Mouse (Mus musculus) small intestine, adult 2 months (tissue): ENCODE measurements around the gene Tgfb1. TPM values are rescaled to one million over a fixed set of nuclear protein-coding genes. Genes with fewer than 3 reads are reported as not detected.

ENCODE experiments used
- H3K27ac ChIP-seq: fragments of 200-500 bp; 2 replicates; pipeline ENCODE4 v1.5.1; 2012; ENCODE audit warnings: low read depth, low read length, control low read depth, inconsistent platforms; ENCODE audit not compliant: insufficient read depth
- H3K27me3 ChIP-seq: fragments of 200-500 bp; 2 replicates; pipeline ENCODE4 v1.6.1; 2012; ENCODE audit warnings: mild to moderate bottlenecking, moderate library complexity, low read length, inconsistent platforms; ENCODE audit not compliant: control insufficient read depth, insufficient read depth
- H3K36me3 ChIP-seq: fragments of 200-500 bp; 2 replicates; pipeline ENCODE4 v1.6.1; 2012; ENCODE audit warnings: mild to moderate bottlenecking, low read length, control low read depth, inconsistent platforms; ENCODE audit not compliant: control insufficient read depth, insufficient read depth
- H3K4me1 ChIP-seq: fragments of 200-500 bp; 2 replicates; pipeline ENCODE4 v1.6.1; 2012; ENCODE audit warnings: low read length, inconsistent platforms, mixed read lengths; ENCODE audit not compliant: control insufficient read depth, insufficient read depth, insufficient read length
- H3K4me3 ChIP-seq: fragments of 200-500 bp; 2 replicates; pipeline ENCODE4 v1.5.1; 2012; ENCODE audit warnings: low read depth, mild to moderate bottlenecking, control low read depth, inconsistent platforms, low read length, moderate library complexity
- CTCF ChIP-seq: fragments of 200-500 bp; IDR thresholded peaks from 2 replicates; pipeline ENCODE4 v1.5.1; 2012; ENCODE audit warnings: low read depth, mild to moderate bottlenecking, control low read depth, inconsistent platforms, low read length, moderate library complexity, mixed read lengths; ENCODE audit not compliant: insufficient replicate concordance, insufficient read length; ENCODE audit errors: extremely low read depth
- POLR2A ChIP-seq: fragments of 200-500 bp; IDR thresholded peaks from 2 replicates; pipeline ENCODE4 v1.6.1; 2012; ENCODE audit warnings: low read depth, mild to moderate bottlenecking, control low read depth, inconsistent platforms, low read length, moderate library complexity
- WGBS: fragments of 180-500 bp; shearing (Covaris S2); methylation state at CpG from one replicate; pipeline ENCODE4 v1.1.7; 2018; 5-methylcytosine and 5-hydroxymethylcytosine counted together
- polyA plus RNA-seq: library from polyadenylated mRNA; depleted of rRNA; stranded (reverse); fragments of >200 nt; gene quantifications from 2 replicates; pipeline ENCODE4 v1.2.3, GENCODE M21; 2012

The Tgfb1 gene
- polyA plus RNA-seq, 1 experiment, result 24.4 TPM

- 75% methylated on average over 5 of the region's 5 CpGs for WGBS
- Histone ChIP-seq H3K4me1 (no peaks in the 10 kb centered on the region; the same call in 1 of the 2 replicates), H3K27ac (no peak overlapping the region), H3K27me3 (no peaks in the 10 kb centered on the region), H3K36me3 (0 out of 2 replicates have a peak, but pooled peaks cover 2% of the 10 kb centered on the region), H3K4me3 (no peak overlapping the region)
- TF ChIP-seq POLR2A, result no peak
- no peak for TF ChIP-seq CTCF
These were observed 37.0 kb upstream of the Tgfb1 start for GRCm38 (mm10) chr7:25649839-25650238.

- Histone ChIP-seq H3K4me1 (peaks cover 3% of the 10 kb centered on the region; the same call in 1 of the 2 replicates), H3K36me3 (no peaks in the 10 kb centered on the region), H3K27ac (peak overlapping the region; percentile 53), H3K27me3 (no peaks in the 10 kb centered on the region), H3K4me3 (peak overlapping the region; percentile 1; the same call in 1 of the 2 replicates)
- TF ChIP-seq CTCF, result no peak
- no peak for TF ChIP-seq POLR2A
- WGBS, result 89% methylated on average over 8 of the region's 8 CpGs
These were observed 35.5 kb upstream of the Tgfb1 start for GRCm38 (mm10) chr7:25651281-25651680.

- H3K4me1 ChIP-seq, result peaks cover 3% of the 10 kb centered on the region; the same call in 1 of the 2 replicates
- H3K36me3 ChIP-seq, result no peaks in the 10 kb centered on the region
- no peak overlapping the region for H3K27ac ChIP-seq
- no peak overlapping the region for H3K4me3 ChIP-seq
- no peaks in the 10 kb centered on the region for H3K27me3 ChIP-seq
- WGBS, result 83% methylated on average over 12 of the region's 12 CpGs
- TF ChIP-seq CTCF (no peak), POLR2A (no peak)
These were observed 34.5 kb upstream of the Tgfb1 start for GRCm38 (mm10) chr7:25652244-25652759.

GRCm38 (mm10) chr7:25655601-25656428 is 31.0 kb upstream of the Tgfb1 start:
- peak overlapping the region; percentile 19; the same call in 1 of the 2 replicates for H3K4me3 ChIP-seq
- 46% methylated on average over 11 of the region's 11 CpGs for WGBS

GRCm38 (mm10) chr7:25657785-25658184 is 29.0 kb upstream of the Tgfb1 start:
- WGBS, result 16% methylated on average over 10 of the region's 10 CpGs
- H3K4me3 ChIP-seq, result peak overlapping the region; percentile 72
- peaks cover 7% of the 10 kb centered on the region; the same call in 1 of the 2 replicates for H3K4me1 ChIP-seq
- H3K27me3 ChIP-seq, result no peaks in the 10 kb centered on the region
- TF ChIP-seq CTCF (no peak), POLR2A (no peak)
- H3K36me3 ChIP-seq, result no peaks in the 10 kb centered on the region
- no peak overlapping the region for H3K27ac ChIP-seq

More at GRCm38 (mm10) chr7:25655601-25656428, 31.0 kb upstream of the Tgfb1 start:
- TF ChIP-seq CTCF, result no peak
- no peak for TF ChIP-seq POLR2A
- Histone ChIP-seq H3K27me3 (no peaks in the 10 kb centered on the region), H3K4me1 (peaks cover 7% of the 10 kb centered on the region; the same call in 1 of the 2 replicates), H3K36me3 (no peaks in the 10 kb centered on the region), H3K27ac (no peak overlapping the region)

GRCm38 (mm10) chr7:25658657-25659472 is 27.9 kb upstream of the Tgfb1 start, which contains the start of the genes Bckdha and Exosc5:
Bckdha (minus strand) TSS chr7:25658981.
Exosc5 (plus strand) TSS chr7:25659164.
- peak within 1 kb of the TSS; percentile 79 for H3K27ac ChIP-seq
- peak within 1 kb of the TSS; percentile 84 for H3K4me3 ChIP-seq
- WGBS, result under 1% methylated on average over 49 of the region's 50 CpGs
- peaks cover 3% of the 10 kb centered on the region for H3K36me3 ChIP-seq
- H3K4me1 ChIP-seq, result peaks cover 7% of the 10 kb centered on the region; the same call in 1 of the 2 replicates
- peak; percentile 31; the same call in 1 of the 2 replicates for TF ChIP-seq POLR2A
- TF ChIP-seq CTCF, result no peak
- no peaks in the 10 kb centered on the region for H3K27me3 ChIP-seq
